Mouse (Mus musculus) liver, adult 2 months (tissue): ENCODE results near the gene Prtg. TPM values are rescaled to one million over a fixed set of nuclear protein-coding genes. Genes with fewer than 3 reads are reported as not detected.

ENCODE experiments used
- DNase-seq: peaks from one replicate; pipeline ENCODE4 v3.0.0-alpha.2; 2011; ENCODE audit warnings: low read depth, low spot score; ENCODE audit errors: extremely low read depth
- H3K27ac ChIP-seq: fragments of 200-500 bp; replicated peaks from 2 replicates; pipeline ENCODE4 v1.5.1; 2012; ENCODE audit warnings: low read depth, mild to moderate bottlenecking, control low read depth, inconsistent platforms, low read length; ENCODE audit not compliant: insufficient read depth
- H3K27me3 ChIP-seq: fragments of 200-500 bp; 2 replicates; pipeline ENCODE4 v1.6.1; 2012; ENCODE audit warnings: mild to moderate bottlenecking, moderate library complexity, low read length, inconsistent platforms; ENCODE audit not compliant: control insufficient read depth, insufficient read depth
- H3K36me3 ChIP-seq: fragments of 200-500 bp; 2 replicates; pipeline ENCODE4 v1.6.1; 2012; ENCODE audit warnings: low read length, inconsistent platforms; ENCODE audit not compliant: control insufficient read depth, insufficient read depth
- H3K4me1 ChIP-seq: fragments of 200-500 bp; 2 replicates; pipeline ENCODE4 v1.6.1; 2011; ENCODE audit warnings: low read length; ENCODE audit not compliant: control insufficient read depth, insufficient read depth
- H3K4me3 ChIP-seq: fragments of 200-500 bp; 2 replicates; pipeline ENCODE4 v1.5.1; 2011; ENCODE audit warnings: low read depth, mild to moderate bottlenecking, control low read depth, low read length, moderate library complexity; ENCODE audit not compliant: insufficient read depth
- H3K79me2 ChIP-seq: fragments of 200-500 bp; 2 replicates; pipeline ENCODE4 v1.6.1; 2012; ENCODE audit warnings: inconsistent platforms, mild to moderate bottlenecking, low read length, moderate library complexity; ENCODE audit not compliant: control insufficient read depth, insufficient read depth
- H3K9ac ChIP-seq: fragments of 200-500 bp; 2 replicates; pipeline ENCODE4 v1.6.1; 2012; ENCODE audit warnings: low read depth, mild to moderate bottlenecking, control low read depth, inconsistent platforms, low read length
- CTCF ChIP-seq: fragments of 200-500 bp; IDR thresholded peaks from 2 replicates; pipeline ENCODE4 v1.5.1; 2011; ENCODE audit warnings: low read depth, low read length, control low read depth
- POLR2A ChIP-seq: fragments of 200-500 bp; IDR thresholded peaks from 2 replicates; pipeline ENCODE4 v1.6.1; 2011; ENCODE audit warnings: low read length, control low read depth; ENCODE audit not compliant: insufficient read depth; ENCODE audit errors: extremely low read depth
- whole genome bisulfite sequencing: fragments of 180-500 bp; shearing (Covaris S2); methylation state at CpG from one replicate; pipeline ENCODE4 v1.1.7; 2018; 5-methylcytosine and 5-hydroxymethylcytosine counted together
- polyA plus RNA-seq: library from polyadenylated mRNA; depleted of rRNA; stranded (reverse); fragments of >200 nt; gene quantifications from 2 replicates; pipeline ENCODE4 v1.2.3, GENCODE M21; 2012; rRNA removed
- total RNA-seq: library from RNA; depleted of rRNA; stranded (reverse); fragments of >200 nt; gene quantifications from 2 replicates; pipeline ENCODE4 v1.2.3, GENCODE M21; 2014; rRNA removed

Gene Prtg
- total RNA-seq (under 0.01 and 0.07 TPM in 2 replicates), polyA plus RNA-seq (0.21 TPM in 1 of 2 replicates, not detected in the other)

GRCm38 (mm10) chr9:72806731-72807419 is at the start of gene Prtg:
Prtg (plus strand) TSS chr9:72806874.
- H3K79me2 ChIP-seq: no peaks in the 10 kb centered on the region
- H3K27ac ChIP-seq: no peak within 1 kb of the TSS
- H3K36me3 ChIP-seq: no peaks in the 10 kb centered on the region
- no peak for DNase-seq
- H3K27me3 ChIP-seq: peaks cover 8% of the 10 kb centered on the region
- peak within 1 kb of the TSS; percentile 65 for H3K9ac ChIP-seq
- peak within 1 kb of the TSS; percentile 54 for H3K4me3 ChIP-seq
- H3K4me1 ChIP-seq: no peaks in the 10 kb centered on the region; the same call in 1 of the 2 replicates
- 2% methylated on average over 57 of the region's 57 CpGs for WGBS
- no peak for TF ChIP-seq POLR2A
- TF ChIP-seq CTCF: no peak

DNA sequence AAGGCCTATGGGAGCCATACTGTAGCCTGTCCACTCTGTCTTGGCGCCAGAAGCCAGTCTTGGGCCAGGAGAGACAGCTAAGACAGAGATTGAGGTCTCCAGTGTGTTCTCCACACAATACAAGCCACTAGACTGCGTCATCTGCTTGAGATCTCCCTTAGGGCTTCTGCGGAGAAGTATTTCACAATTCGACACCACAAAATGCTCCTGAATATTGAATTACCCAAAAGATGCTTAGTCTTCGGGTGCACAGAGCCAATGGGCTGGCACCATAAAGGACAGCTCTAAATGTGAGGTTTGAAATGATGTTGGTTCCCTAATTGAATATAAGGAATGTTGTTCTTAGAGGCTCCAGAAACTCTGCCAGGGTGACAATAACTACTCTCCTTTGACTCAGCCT is 49.5 kb upstream of the Prtg start:
- TF ChIP-seq CTCF (no peak), POLR2A (no peak)
- no peak for DNase-seq
- H3K27me3 ChIP-seq: no peaks in the 10 kb centered on the region
- no peaks in the 10 kb centered on the region for H3K79me2 ChIP-seq
- no peak overlapping the region for H3K9ac ChIP-seq
- 79% methylated on average over 5 of the region's 5 CpGs for WGBS
- H3K36me3 ChIP-seq: no peaks in the 10 kb centered on the region
- H3K4me1 ChIP-seq: no peaks in the 10 kb centered on the region
- H3K4me3 ChIP-seq: no peak overlapping the region
- no peak overlapping the region for H3K27ac ChIP-seq

GRCm38 (mm10) chr9:72758705-72759131 is 48.0 kb upstream of the Prtg start:
- no peak overlapping the region for H3K27ac ChIP-seq
- TF ChIP-seq POLR2A (no peak), CTCF (no peak)
- 70% methylated on average over 8 of the region's 8 CpGs for WGBS
- H3K4me3 ChIP-seq: no peak overlapping the region
- H3K4me1 ChIP-seq: no peaks in the 10 kb centered on the region
- no peaks in the 10 kb centered on the region for H3K27me3 ChIP-seq
- H3K79me2 ChIP-seq: no peaks in the 10 kb centered on the region
- no peak for DNase-seq
- H3K36me3 ChIP-seq: no peaks in the 10 kb centered on the region
- no peak overlapping the region for H3K9ac ChIP-seq

- Histone ChIP-seq H3K27me3 (no peaks in the 10 kb centered on the region), H3K27ac (no peak overlapping the region), H3K9ac (no peak overlapping the region), H3K4me1 (0 out of 2 replicates have a peak, but pooled peaks cover 3% of the 10 kb centered on the region), H3K79me2 (no peaks in the 10 kb centered on the region), H3K36me3 (no peaks in the 10 kb centered on the region), H3K4me3 (no peak overlapping the region)
- WGBS: 73% methylated on average over 3 of the region's 3 CpGs
- DNase-seq: no peak
- no peak for TF ChIP-seq CTCF
- TF ChIP-seq POLR2A: no peak
Observed at GRCm38 (mm10) chr9:72763050-72763718, 43.5 kb upstream of the Prtg start.

DNA sequence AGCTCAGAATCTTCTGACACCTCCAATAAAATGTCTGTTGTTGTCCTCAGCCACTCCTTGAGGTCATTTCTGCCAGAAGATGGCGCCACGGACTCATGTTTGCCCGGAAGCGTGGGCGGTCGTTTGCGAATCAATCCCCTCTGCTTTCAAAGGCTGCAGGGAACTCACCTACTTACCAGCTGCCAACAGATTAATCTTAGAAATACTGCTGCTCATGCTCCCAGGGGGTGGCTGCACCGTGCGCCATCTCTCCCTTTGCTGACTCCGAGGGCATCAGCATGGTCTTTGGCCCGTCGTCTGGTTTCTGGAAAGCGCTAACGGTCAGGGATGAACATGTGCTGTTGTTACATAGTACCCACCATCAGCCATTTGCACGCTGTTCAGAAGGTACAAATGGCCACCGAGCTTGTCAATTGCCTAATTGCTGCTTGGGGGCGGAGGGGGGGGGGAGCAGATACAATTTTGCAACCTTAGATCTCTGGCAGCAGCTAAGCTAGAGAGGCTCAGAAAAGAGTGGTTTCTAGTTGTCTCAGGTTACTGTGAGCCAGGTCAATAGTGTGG is 39.8 kb upstream of the Prtg start:
- peak; percentile 94 for TF ChIP-seq CTCF
- no peak for TF ChIP-seq POLR2A
- H3K9ac ChIP-seq: peak overlapping the region; percentile 48
- no peaks in the 10 kb centered on the region for H3K27me3 ChIP-seq
- no peaks in the 10 kb centered on the region for H3K36me3 ChIP-seq
- 0 out of 2 replicates have a peak, but pooled peaks cover 3% of the 10 kb centered on the region for H3K4me1 ChIP-seq
- DNase-seq: peak; percentile 86
- H3K27ac ChIP-seq: peak overlapping the region; percentile 73
- WGBS: 1% methylated on average over 17 of the region's 17 CpGs
- H3K79me2 ChIP-seq: no peaks in the 10 kb centered on the region
- peak overlapping the region; percentile 54 for H3K4me3 ChIP-seq
